Mouse (Mus musculus): Measurements from ENCODE around the gene Aoc1. TPM values are rescaled to one million over a fixed set of nuclear protein-coding genes. Genes with fewer than 3 reads are reported as not detected.

Gene Aoc1
- polyA plus RNA-seq, 1 experiment from 2014 or later, result not detected

DNA sequence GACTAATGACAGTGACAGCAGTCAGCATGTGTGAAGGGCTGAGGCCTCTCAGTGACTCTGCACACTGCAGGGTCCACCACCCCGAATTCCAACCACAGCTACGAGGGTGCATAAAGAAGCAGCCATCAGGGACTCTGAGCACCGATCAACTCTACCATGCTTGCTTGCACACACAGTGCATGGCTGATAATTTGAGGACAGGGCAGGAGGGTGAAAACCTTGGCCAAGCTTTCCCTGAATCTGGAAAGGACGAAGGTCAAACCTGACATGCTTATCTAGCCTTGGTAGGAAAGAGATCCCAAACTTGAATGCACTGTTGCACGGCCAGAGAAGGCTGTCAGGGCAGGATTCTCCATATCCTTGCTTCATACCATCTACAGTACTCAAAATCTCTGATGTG, 80.5 kb downstream of the Aoc1 start:
- Histone ChIP-seq H3K36me3 (no peaks in the 10 kb centered on the region), H3K4me3 (no peak overlapping the region), H3K9me3 (replicated peaks) (no peaks in the 10 kb centered on the region), H3K27ac (replicated peaks) (no peak overlapping the region), H3K4me1 (no peaks in the 10 kb centered on the region), H3K27me3 (ENCODE audit: low read depth, poor library complexity, severe bottlenecking) (no peaks in the 10 kb centered on the region)
- DNase-seq (ENCODE audit: low spot score), result no peak
- WGBS, result 81% methylated on average over 5 of the region's 5 CpGs

DNA sequence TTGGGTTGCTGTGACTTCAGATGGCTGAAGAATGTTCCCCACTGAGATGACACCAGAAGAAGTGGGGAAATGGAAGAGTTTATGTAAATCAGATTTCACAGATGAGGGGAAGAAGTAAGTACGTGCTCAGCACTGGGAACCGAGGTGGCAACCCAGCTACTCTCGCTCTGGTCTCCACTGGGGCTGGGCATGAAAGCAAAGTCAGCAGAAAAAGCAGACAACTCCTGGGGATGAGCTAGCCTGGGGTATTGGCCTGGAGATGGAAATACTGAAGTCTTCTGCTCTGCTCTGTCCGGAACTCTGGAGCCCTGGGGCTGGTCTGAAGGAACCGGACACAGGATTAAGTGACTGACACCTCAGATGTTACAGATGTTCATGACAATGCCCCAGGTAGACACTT, 81.5 kb downstream of the Aoc1 start:
- H3K4me1 ChIP-seq, result no peaks in the 10 kb centered on the region
- no peak overlapping the region for H3K4me3 ChIP-seq
- no peak overlapping the region for H3K27ac ChIP-seq (replicated peaks)
- no peaks in the 10 kb centered on the region for H3K36me3 ChIP-seq
- H3K9me3 ChIP-seq (replicated peaks), result no peaks in the 10 kb centered on the region
- WGBS, result 76% methylated on average over 5 of the region's 5 CpGs
- H3K27me3 ChIP-seq (ENCODE audit: low read depth, poor library complexity, severe bottlenecking), result no peaks in the 10 kb centered on the region
- DNase-seq (ENCODE audit: low spot score), result no peak

DNA sequence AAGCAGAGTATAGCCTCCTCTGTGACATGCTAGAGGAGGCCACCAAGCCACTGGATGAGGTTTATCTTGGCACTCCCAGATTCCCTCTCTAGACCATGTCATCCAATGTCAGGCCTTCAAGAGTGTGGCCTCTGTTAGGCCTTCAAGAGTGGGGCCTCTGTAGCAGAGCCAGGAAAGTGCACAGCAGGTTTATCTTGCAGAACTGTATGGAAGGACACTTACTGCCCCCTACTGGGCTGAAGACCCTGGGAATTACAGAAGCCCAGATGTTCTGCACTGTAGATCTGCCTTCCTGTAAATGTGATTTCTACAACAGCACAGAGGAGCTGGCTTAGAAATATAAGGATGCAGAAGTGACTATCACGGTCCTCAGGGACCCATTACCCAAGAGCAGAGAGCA, 82.2 kb downstream of the Aoc1 start:
- WGBS, result 62% methylated on average over 1 of the region's 1 CpGs
- Histone ChIP-seq H3K27ac (replicated peaks) (no peak overlapping the region), H3K27me3 (ENCODE audit: low read depth, poor library complexity, severe bottlenecking) (no peaks in the 10 kb centered on the region), H3K4me3 (no peak overlapping the region), H3K9me3 (replicated peaks) (no peaks in the 10 kb centered on the region), H3K4me1 (no peaks in the 10 kb centered on the region), H3K36me3 (no peaks in the 10 kb centered on the region)
- DNase-seq (ENCODE audit: low spot score), result peak; percentile 34

DNA sequence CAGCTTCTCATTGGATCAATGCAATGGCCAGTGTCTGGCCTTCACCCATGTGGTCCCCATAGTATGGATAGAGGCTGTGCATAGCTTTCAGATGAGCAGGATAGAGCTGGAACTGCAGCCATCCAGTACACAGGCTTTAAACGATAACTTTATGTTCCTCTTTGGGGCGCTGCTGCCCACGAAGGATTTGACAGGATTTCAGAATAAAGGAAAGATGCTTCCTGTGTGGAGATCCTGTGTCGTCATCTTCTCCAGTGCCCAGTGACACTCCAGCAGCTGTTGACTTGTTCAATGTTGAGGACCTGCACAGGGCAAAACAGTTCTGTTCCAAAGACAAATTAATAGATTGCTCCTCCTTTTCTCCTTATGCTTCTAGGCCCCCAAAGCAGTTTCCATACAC, 84.1 kb downstream of the Aoc1 start:
- no peaks in the 10 kb centered on the region for H3K4me1 ChIP-seq
- H3K27ac ChIP-seq (replicated peaks), result no peak overlapping the region
- no peaks in the 10 kb centered on the region for H3K36me3 ChIP-seq
- WGBS, result 94% methylated on average over 4 of the region's 4 CpGs
- no peak overlapping the region for H3K4me3 ChIP-seq
- no peaks in the 10 kb centered on the region for H3K9me3 ChIP-seq (replicated peaks)
- no peaks in the 10 kb centered on the region for H3K27me3 ChIP-seq (ENCODE audit: low read depth, poor library complexity, severe bottlenecking)
- no peak for DNase-seq (ENCODE audit: low spot score)

DNA sequence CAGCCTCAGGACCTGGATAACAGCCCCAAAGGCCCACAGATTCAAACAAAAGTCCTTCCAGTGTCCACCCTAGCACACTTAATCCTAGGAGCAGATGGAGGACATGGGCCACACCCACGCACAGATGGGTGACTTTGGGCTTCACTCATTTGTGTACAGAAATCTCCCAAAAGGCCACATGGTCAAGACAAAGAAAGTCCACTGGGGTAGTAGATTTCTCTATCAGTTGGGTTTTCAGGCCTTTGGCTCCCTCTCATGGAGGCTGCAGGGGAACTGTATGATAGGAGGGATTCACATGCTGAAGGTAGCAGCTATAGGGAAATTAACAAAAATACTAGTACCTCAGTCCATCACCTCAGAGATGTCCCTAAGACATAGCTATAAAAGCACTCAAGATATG, 85.4 kb downstream of the Aoc1 start:
- WGBS, result 68% methylated on average over 1 of the region's 1 CpGs
- H3K9me3 ChIP-seq (replicated peaks), result no peaks in the 10 kb centered on the region
- H3K4me1 ChIP-seq, result no peaks in the 10 kb centered on the region
- no peaks in the 10 kb centered on the region for H3K27me3 ChIP-seq (ENCODE audit: low read depth, poor library complexity, severe bottlenecking)
- no peak overlapping the region for H3K27ac ChIP-seq (replicated peaks)
- no peak overlapping the region for H3K4me3 ChIP-seq
- no peaks in the 10 kb centered on the region for H3K36me3 ChIP-seq
- no peak for DNase-seq (ENCODE audit: low spot score)

Other genes with a start within 250 kb of the Aoc1 start
- 0.89 TPM in 2 replicates for gene AI854703, start 246.1 kb upstream of the Aoc1 start, polyA plus RNA-seq (2016; fragmentation: Nextera tagmentation; extraction: Ambion mirVana)
- gene Gimap8, start 225.7 kb upstream of the Aoc1 start, polyA plus RNA-seq (2016; fragmentation: Nextera tagmentation; extraction: Ambion mirVana), result 0.44 and 0.82 TPM in 2 replicates
- 2.6 and 3.9 TPM in 2 replicates for gene Gimap9, start 196.8 kb upstream of the Aoc1 start, polyA plus RNA-seq (2016; fragmentation: Nextera tagmentation; extraction: Ambion mirVana)
- gene Gimap4, start 188.3 kb upstream of the Aoc1 start, polyA plus RNA-seq (2016; fragmentation: Nextera tagmentation; extraction: Ambion mirVana), result 5.2 and 5.6 TPM in 2 replicates
- gene Gimap6, start 164.7 kb upstream of the Aoc1 start, polyA plus RNA-seq (2016; fragmentation: Nextera tagmentation; extraction: Ambion mirVana), result 6.7 and 8.4 TPM in 2 replicates
- gene Gm28053, start 154.3 kb upstream of the Aoc1 start, polyA plus RNA-seq (2016; fragmentation: Nextera tagmentation; extraction: Ambion mirVana), result 0.49 and 1.2 TPM in 2 replicates
- not detected in 2 replicates for gene Gimap7, start 154.3 kb upstream of the Aoc1 start, polyA plus RNA-seq (2016; fragmentation: Nextera tagmentation; extraction: Ambion mirVana)
- 4.6 and 5.7 TPM in 2 replicates for gene Gimap1, start 133.8 kb upstream of the Aoc1 start, polyA plus RNA-seq (2016; fragmentation: Nextera tagmentation; extraction: Ambion mirVana)
- 0.96 and 1.0 TPM in 2 replicates for gene Gimap5, start 126.7 kb upstream of the Aoc1 start, polyA plus RNA-seq (2016; fragmentation: Nextera tagmentation; extraction: Ambion mirVana)
- not detected in 2 replicates for gene Gimap3, start 102.0 kb upstream of the Aoc1 start, polyA plus RNA-seq (2016; fragmentation: Nextera tagmentation; extraction: Ambion mirVana)
- 10.9 and 14.4 TPM in 2 replicates for gene Tmem176a, start 32.0 kb upstream of the Aoc1 start, polyA plus RNA-seq (2016; fragmentation: Nextera tagmentation; extraction: Ambion mirVana)
- 24.0 and 46.1 TPM in 2 replicates for gene Tmem176b, start 31.4 kb upstream of the Aoc1 start, polyA plus RNA-seq (2016; fragmentation: Nextera tagmentation; extraction: Ambion mirVana)
- gene 1600015I10Rik, start 57.0 kb downstream of the Aoc1 start, polyA plus RNA-seq (2016; fragmentation: Nextera tagmentation; extraction: Ambion mirVana), result not detected in 2 replicates
- gene Doxl2, start 102.1 kb downstream of the Aoc1 start, polyA plus RNA-seq (2016; fragmentation: Nextera tagmentation; extraction: Ambion mirVana), result not detected in 2 replicates
- not detected in 2 replicates for gene Svs1, start 114.0 kb downstream of the Aoc1 start, polyA plus RNA-seq (2016; fragmentation: Nextera tagmentation; extraction: Ambion mirVana)
- 0.79 and 0.96 TPM in 2 replicates for gene Gpnmb, start 163.7 kb downstream of the Aoc1 start, polyA plus RNA-seq (2016; fragmentation: Nextera tagmentation; extraction: Ambion mirVana)
- gene Malsu1, start 200.9 kb downstream of the Aoc1 start, polyA plus RNA-seq (2016; fragmentation: Nextera tagmentation; extraction: Ambion mirVana), result 65.0 and 71.1 TPM in 2 replicates